22 mouse cellular contexts compared by ENCODE assay signal in the genomic region with DNA sequence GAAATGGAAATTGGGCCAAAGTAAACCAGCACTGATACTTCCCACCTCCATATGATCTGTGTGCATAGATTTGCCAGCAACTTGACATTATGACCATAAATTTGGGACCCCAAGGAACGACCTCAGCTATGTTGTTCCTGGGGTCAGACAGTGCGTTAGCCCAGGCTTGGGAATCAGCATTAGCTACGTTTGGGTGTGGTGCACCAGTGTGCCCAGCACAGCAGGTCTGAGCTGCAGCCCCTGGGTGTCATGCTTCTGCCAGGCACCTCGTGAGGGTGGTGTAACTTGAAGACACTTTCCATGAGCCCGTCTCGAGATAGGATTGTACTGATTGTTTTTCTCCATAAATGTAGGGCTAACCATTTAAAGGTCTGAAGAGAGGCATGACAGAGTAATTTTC.
A peak's percentile ranks its signal among the peaks of the same experiment; 100 is the strongest.
DNase-seq lines count a peak whose midpoint lies in the region; ATAC-seq and TF ChIP-seq lines count a peak whose summit lies in the region.
"Had no signal": no experiment of that assay in that cellular context is flagged by ENCODE, and none has a peak within 500 bp of the region (broad histone marks: within the 10 kb centered on the region; RNA-seq: fewer than 3 reads in every experiment).

No protein-coding gene starts in this region.

- no peaks in the 10 kb centered on the region for H3K9me3 ChIP-seq in forebrain, embryonic 13.5 days (replicated peaks)
- no peaks in the 10 kb centered on the region for H3K9me3 ChIP-seq in forebrain, embryonic 12.5 days
- H3K9me3 ChIP-seq in hindbrain, embryonic 12.5 days (replicated peaks), result no peaks in the 10 kb centered on the region
- H3K9me3 ChIP-seq in hindbrain, embryonic 16.5 days (ENCODE audit: control insufficient read depth, low read length), result no peaks in the 10 kb centered on the region
- no peaks in the 10 kb centered on the region for H3K9me3 ChIP-seq in neural tube, embryonic 14.5 days (ENCODE audit: control insufficient read depth, low read length)
- no peaks in the 10 kb centered on the region for H3K9me3 ChIP-seq in neural tube, embryonic 15.5 days (replicated peaks)
- H3K9me3 ChIP-seq: embryonic facial prominence, embryonic 15.5 days; heart, embryonic 12.5 days; heart, embryonic 15.5 days; hindbrain, embryonic 10.5 days had no signal

- H3K4me1 ChIP-seq in forebrain, embryonic 13.5 days, result no peaks in the 10 kb centered on the region
- no peaks in the 10 kb centered on the region for H3K4me1 ChIP-seq in forebrain, embryonic 12.5 days
- no peaks in the 10 kb centered on the region for H3K4me1 ChIP-seq in hindbrain, embryonic 12.5 days
- no peaks in the 10 kb centered on the region for H3K4me1 ChIP-seq in hindbrain, embryonic 16.5 days (ENCODE audit: control insufficient read depth, insufficient read depth, low read depth, low read length)
- no peaks in the 10 kb centered on the region for H3K4me1 ChIP-seq in neural tube, embryonic 14.5 days (ENCODE audit: control insufficient read depth, insufficient read depth, low read length)
- no peaks in the 10 kb centered on the region for H3K4me1 ChIP-seq in neural tube, embryonic 15.5 days
- H3K4me1 ChIP-seq in heart, adult 2 months (ENCODE audit: control insufficient read depth, insufficient read depth, low read length), result no peaks in the 10 kb centered on the region
- H3K4me1 ChIP-seq: embryonic facial prominence, embryonic 15.5 days; heart, embryonic 12.5 days; hindbrain, embryonic 10.5 days had no signal

- no peaks in the 10 kb centered on the region for H3K27me3 ChIP-seq in forebrain, embryonic 13.5 days
- no peaks in the 10 kb centered on the region for H3K27me3 ChIP-seq in forebrain, embryonic 12.5 days
- no peaks in the 10 kb centered on the region for H3K27me3 ChIP-seq in hindbrain, embryonic 12.5 days
- H3K27me3 ChIP-seq in hindbrain, embryonic 16.5 days (replicated peaks; ENCODE audit: control insufficient read depth, insufficient read depth, low read length), result no peaks in the 10 kb centered on the region
- no peaks in the 10 kb centered on the region for H3K27me3 ChIP-seq in neural tube, embryonic 14.5 days (ENCODE audit: control insufficient read depth, insufficient read depth, low read length)
- H3K27me3 ChIP-seq in neural tube, embryonic 15.5 days (replicated peaks), result no peaks in the 10 kb centered on the region
- no peaks in the 10 kb centered on the region for H3K27me3 ChIP-seq in heart, adult 2 months (ENCODE audit: control insufficient read depth, insufficient read depth, low read length)
- H3K27me3 ChIP-seq: CH12.LX; embryonic facial prominence, embryonic 15.5 days; heart, embryonic 12.5 days; heart, embryonic 15.5 days; Patski had no signal

- TF ChIP-seq CTCF in heart, adult 2 months (IDR thresholded peaks at IDR 0.05), result no peak

- TF ChIP-seq EP300 in heart, adult 2 months (IDR thresholded peaks at IDR 0.05; ENCODE audit: insufficient read depth, low read depth, low read length), result no peak

- intact Hi-C loops in heart, adult 2 months (cut with DNase I), result loop anchor here (5.0 kb wide), 1 partner anchor 308 kb away; no protein-coding TSS in a partner anchor

- H3K36me3 ChIP-seq in forebrain, embryonic 13.5 days (ENCODE audit: poor library complexity, severe bottlenecking), result 0 out of 2 replicates have a peak, but pooled peaks cover 5% of the 10 kb centered on the region
- 0 out of 2 replicates have a peak, but pooled peaks cover 5% of the 10 kb centered on the region for H3K36me3 ChIP-seq in forebrain, embryonic 12.5 days (replicated peaks)
- H3K36me3 ChIP-seq in hindbrain, embryonic 12.5 days, result 0 out of 2 replicates have a peak, but pooled peaks cover 17% of the 10 kb centered on the region
- H3K36me3 ChIP-seq in hindbrain, embryonic 16.5 days (ENCODE audit: control insufficient read depth, insufficient read depth, low read length), result no peaks in the 10 kb centered on the region
- no peaks in the 10 kb centered on the region; the same call in 1 of the 2 replicates for H3K36me3 ChIP-seq in neural tube, embryonic 14.5 days (ENCODE audit: control insufficient read depth, insufficient read depth, low read length)
- H3K36me3 ChIP-seq in neural tube, embryonic 15.5 days, result 0 out of 2 replicates have a peak, but pooled peaks cover 21% of the 10 kb centered on the region
- H3K36me3 ChIP-seq in heart, adult 2 months (ENCODE audit: control insufficient read depth, insufficient read depth, low read length), result no peaks in the 10 kb centered on the region; the same call in 1 of the 2 replicates
- H3K36me3 ChIP-seq: embryonic facial prominence, embryonic 15.5 days; G1E; heart, embryonic 15.5 days had no signal

- no peak overlapping the region for H3K9ac ChIP-seq in forebrain, embryonic 13.5 days
- no peak overlapping the region for H3K9ac ChIP-seq in forebrain, embryonic 12.5 days
- no peak overlapping the region for H3K9ac ChIP-seq in hindbrain, embryonic 12.5 days
- H3K9ac ChIP-seq in hindbrain, embryonic 16.5 days (ENCODE audit: low read depth, low read length), result no peak overlapping the region
- no peak overlapping the region for H3K9ac ChIP-seq in neural tube, embryonic 14.5 days (replicated peaks; ENCODE audit: low read depth, low read length)
- H3K9ac ChIP-seq in neural tube, embryonic 15.5 days (replicated peaks), result no peak overlapping the region
- no peak overlapping the region for H3K9ac ChIP-seq in heart, adult 2 months (ENCODE audit: low read depth, low read length)
- H3K9ac ChIP-seq: embryonic facial prominence, embryonic 15.5 days; heart, embryonic 12.5 days; heart, embryonic 15.5 days had no signal

- 0 out of 2 replicates have a peak, but pooled peaks have one; percentile 36 for ATAC-seq in forebrain, embryonic 13.5 days
- no peak for ATAC-seq in forebrain, embryonic 12.5 days (ENCODE audit: low FRiP score)
- ATAC-seq in hindbrain, embryonic 12.5 days (ENCODE audit: low FRiP score), result 0 out of 2 replicates have a peak, but pooled peaks have one; percentile 45
- no peak for ATAC-seq in hindbrain, embryonic 16.5 days
- ATAC-seq in neural tube, embryonic 14.5 days (ENCODE audit: low read depth), result peak; percentile 42; the same call in 1 of the 2 replicates
- ATAC-seq in neural tube, embryonic 15.5 days (ENCODE audit: low FRiP score), result no peak
- ATAC-seq: hindbrain, postnatal 0 days; inflammation-experienced regulatory T-cells, adult 6 months; intestine, embryonic 16.5 days; Patski had no signal

- WGBS in forebrain, embryonic 13.5 days, result 88% methylated on average over 6 of the region's 6 CpGs
- 81% methylated on average over 6 of the region's 6 CpGs for WGBS in forebrain, embryonic 12.5 days
- WGBS in hindbrain, embryonic 12.5 days, result 82% methylated on average over 6 of the region's 6 CpGs
- 85% methylated on average over 6 of the region's 6 CpGs for WGBS in hindbrain, embryonic 16.5 days
- 85% methylated on average over 6 of the region's 6 CpGs for WGBS in neural tube, embryonic 14.5 days
- 83% methylated on average over 6 of the region's 6 CpGs for WGBS in neural tube, embryonic 15.5 days
- 67% methylated on average over 6 of the region's 6 CpGs for WGBS in heart, adult 2 months

- H3K27ac ChIP-seq in forebrain, embryonic 13.5 days, result no peak overlapping the region
- no peak overlapping the region for H3K27ac ChIP-seq in forebrain, embryonic 12.5 days
- H3K27ac ChIP-seq in hindbrain, embryonic 12.5 days, result no peak overlapping the region
- no peak overlapping the region for H3K27ac ChIP-seq in hindbrain, embryonic 16.5 days (ENCODE audit: low read depth, low read length)
- no peak overlapping the region for H3K27ac ChIP-seq in neural tube, embryonic 14.5 days (ENCODE audit: low read depth, low read length)
- no peak overlapping the region for H3K27ac ChIP-seq in neural tube, embryonic 15.5 days (replicated peaks)
- H3K27ac ChIP-seq in heart, adult 2 months, result no peak overlapping the region
- H3K27ac ChIP-seq: embryonic facial prominence, embryonic 15.5 days; heart, embryonic 15.5 days; hindbrain, embryonic 10.5 days; hindbrain, postnatal 0 days had no signal

- H3K4me2 ChIP-seq in forebrain, embryonic 13.5 days, result no peak overlapping the region
- no peak overlapping the region for H3K4me2 ChIP-seq in forebrain, embryonic 12.5 days
- no peak overlapping the region for H3K4me2 ChIP-seq in hindbrain, embryonic 12.5 days (replicated peaks)
- no peak overlapping the region for H3K4me2 ChIP-seq in hindbrain, embryonic 16.5 days (ENCODE audit: low read length)
- H3K4me2 ChIP-seq in neural tube, embryonic 14.5 days (ENCODE audit: low read depth, low read length), result no peak overlapping the region
- H3K4me2 ChIP-seq in neural tube, embryonic 15.5 days, result no peak overlapping the region
- H3K4me2 ChIP-seq: embryonic facial prominence, embryonic 15.5 days; heart, embryonic 12.5 days; heart, embryonic 15.5 days had no signal

- TF ChIP-seq POLR2A in heart, adult 2 months (IDR thresholded peaks at IDR 0.05; ENCODE audit: insufficient read depth, low read depth, low read length), result no peak

- H3K4me3 ChIP-seq in forebrain, embryonic 13.5 days, result no peak overlapping the region
- no peak overlapping the region for H3K4me3 ChIP-seq in forebrain, embryonic 12.5 days (replicated peaks)
- H3K4me3 ChIP-seq in hindbrain, embryonic 12.5 days, result no peak overlapping the region
- H3K4me3 ChIP-seq in hindbrain, embryonic 16.5 days (ENCODE audit: low read length), result no peak overlapping the region
- no peak overlapping the region for H3K4me3 ChIP-seq in neural tube, embryonic 14.5 days (ENCODE audit: low read depth, low read length)
- H3K4me3 ChIP-seq in neural tube, embryonic 15.5 days (replicated peaks), result no peak overlapping the region
- H3K4me3 ChIP-seq in heart, adult 2 months, result no peak overlapping the region
- H3K4me3 ChIP-seq: embryonic facial prominence, embryonic 15.5 days; heart, embryonic 12.5 days; heart, embryonic 15.5 days; hindbrain, embryonic 10.5 days had no signal

- H3K79me2 ChIP-seq in heart, adult 2 months (replicated peaks; ENCODE audit: control insufficient read depth, insufficient read depth, low read length), result no peaks in the 10 kb centered on the region

- no peak for DNase-seq in heart, adult 2 months
- DNase-seq: cerebellum, adult 11 months; cerebellum, adult 2 months; cerebellum, adult 9-11 months; heart, adult 11 months; kidney, adult 18-20 months had no signal

Comparison
In these comparisons a context has a peak if more than half of its experiments do, and no peak if none do; other contexts are left out.
1. ATAC-seq: peak in forebrain, embryonic 13.5 days (single experiment), hindbrain, embryonic 12.5 days (single experiment) and neural tube, embryonic 14.5 days (single experiment); none in forebrain, embryonic 12.5 days (single experiment), hindbrain, embryonic 16.5 days (single experiment) and neural tube, embryonic 15.5 days (single experiment).